Mouse (Mus musculus) brown adipose tissue, adult 24 weeks (tissue): ENCODE results near the gene Hunk. TPM values are rescaled to one million over a fixed set of nuclear protein-coding genes. Genes with fewer than 3 reads are reported as not detected.

Source experiments
- H3K27ac ChIP-seq: fragments of 200-500 bp; replicated peaks from 2 replicates; pipeline ENCODE4 v1.5.1; 2012; ENCODE audit warnings: low read depth, mild to moderate bottlenecking, low read length
- H3K4me1 ChIP-seq: fragments of 200-500 bp; 2 replicates; pipeline ENCODE4 v1.6.1; 2012; ENCODE audit warnings: low read length, mixed read lengths; ENCODE audit not compliant: control insufficient read depth, insufficient read depth, insufficient read length
- H3K4me3 ChIP-seq: fragments of 200-500 bp; 2 replicates; pipeline ENCODE4 v1.5.1; 2012; ENCODE audit warnings: low read depth, mild to moderate bottlenecking, low read length, moderate library complexity; ENCODE audit not compliant: insufficient read depth
- polyA plus RNA-seq: library from polyadenylated mRNA; stranded (reverse); fragments of >200 nt; gene quantifications from 2 replicates; pipeline ENCODE4 v1.2.4, GENCODE M21; 2012; ENCODE audit not compliant: missing spikeins, insufficient read depth, insufficient read length

The Hunk gene
- polyA plus RNA-seq, 1 experiment, result not detected

DNA sequence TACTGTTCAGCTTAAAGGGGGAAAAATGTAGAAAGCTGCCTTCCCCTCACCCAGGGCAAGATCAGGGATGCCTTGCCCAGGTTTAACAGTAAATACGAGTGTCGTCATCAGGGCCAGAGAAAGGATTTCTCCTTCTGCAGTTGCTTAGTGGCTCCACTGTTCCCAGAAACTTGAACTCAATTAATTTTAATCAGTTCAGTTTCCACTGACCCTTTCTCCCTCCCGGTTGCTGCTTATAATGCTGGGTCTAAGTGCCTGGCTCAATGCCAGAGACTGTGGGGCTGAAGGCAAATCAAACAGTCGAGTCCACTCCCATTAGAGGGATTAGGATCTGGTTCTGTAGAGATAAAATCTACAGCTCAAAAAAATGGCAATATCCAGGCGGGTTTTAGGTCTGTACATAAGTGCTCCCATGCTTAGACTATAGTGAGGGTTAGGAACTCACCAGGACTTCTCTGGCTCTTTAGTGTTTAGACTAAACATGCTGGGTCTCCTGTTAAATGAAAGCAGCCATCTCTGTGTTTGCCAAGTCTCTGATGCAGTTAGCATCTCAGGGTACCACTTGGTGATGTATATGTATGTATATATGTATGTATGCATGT lies 106.2 kb downstream of the Hunk start:
- Histone ChIP-seq H3K4me1 (no peaks in the 10 kb centered on the region), H3K4me3 (no peak overlapping the region), H3K27ac (no peak overlapping the region)

DNA sequence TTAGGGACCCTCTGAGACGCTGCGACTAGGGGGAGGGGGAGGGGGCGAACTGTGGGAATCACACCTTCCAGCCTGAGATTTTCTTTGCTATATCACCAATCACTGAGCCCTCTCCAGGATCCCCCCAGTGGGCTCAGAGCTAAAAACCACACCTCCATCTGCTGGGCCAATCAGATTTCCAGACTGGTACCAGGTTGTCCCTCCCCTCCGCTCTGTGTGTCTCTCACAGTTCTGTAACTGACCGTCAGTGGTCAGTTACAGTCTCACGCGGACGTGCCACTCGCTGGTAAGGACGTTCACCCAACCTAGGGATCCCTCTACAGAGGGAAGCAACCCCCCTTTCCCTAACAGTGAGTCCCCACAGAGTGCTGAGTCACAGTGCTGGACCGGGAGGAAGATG lies 111.1 kb downstream of the Hunk start:
- H3K4me1 ChIP-seq, result no peaks in the 10 kb centered on the region
- H3K27ac ChIP-seq, result no peak overlapping the region
- H3K4me3 ChIP-seq, result no peak overlapping the region

DNA sequence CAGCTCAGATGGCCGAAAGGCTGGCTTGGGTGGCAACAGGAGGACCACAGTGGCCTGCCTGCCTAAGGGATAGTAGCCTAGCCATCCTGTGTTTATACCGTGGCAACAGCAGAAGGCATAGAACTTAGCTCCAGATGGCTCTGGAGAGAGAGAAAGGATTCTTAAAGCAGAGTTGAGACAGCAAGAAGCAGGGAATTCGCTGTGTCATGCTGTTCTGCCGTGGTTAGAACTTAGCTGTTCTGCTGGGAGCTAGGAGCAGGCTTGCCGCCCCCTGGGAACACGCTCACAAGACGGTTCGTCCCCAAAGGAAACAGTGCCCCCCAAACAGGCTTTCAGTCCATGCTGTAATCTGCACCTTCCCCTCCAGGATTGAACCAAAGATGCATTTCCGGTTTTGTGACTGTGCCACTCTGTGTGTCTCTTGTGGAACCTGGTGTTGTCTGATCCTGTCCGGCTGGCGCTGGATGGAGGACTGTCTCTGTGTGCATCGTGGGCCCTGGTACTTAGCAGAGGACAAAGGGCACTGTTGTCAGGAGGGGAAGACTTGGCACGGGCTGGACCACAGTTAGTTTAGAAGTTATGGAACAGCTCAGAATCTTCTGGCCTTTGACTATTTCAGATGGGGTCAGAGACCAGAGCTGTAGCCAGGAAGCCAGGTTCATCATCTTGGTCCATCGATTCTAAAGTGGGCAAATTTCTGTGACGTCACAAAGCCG lies 112.1 kb downstream of the Hunk start:
- Histone ChIP-seq H3K27ac (no peak overlapping the region), H3K4me3 (no peak overlapping the region), H3K4me1 (no peaks in the 10 kb centered on the region)

DNA sequence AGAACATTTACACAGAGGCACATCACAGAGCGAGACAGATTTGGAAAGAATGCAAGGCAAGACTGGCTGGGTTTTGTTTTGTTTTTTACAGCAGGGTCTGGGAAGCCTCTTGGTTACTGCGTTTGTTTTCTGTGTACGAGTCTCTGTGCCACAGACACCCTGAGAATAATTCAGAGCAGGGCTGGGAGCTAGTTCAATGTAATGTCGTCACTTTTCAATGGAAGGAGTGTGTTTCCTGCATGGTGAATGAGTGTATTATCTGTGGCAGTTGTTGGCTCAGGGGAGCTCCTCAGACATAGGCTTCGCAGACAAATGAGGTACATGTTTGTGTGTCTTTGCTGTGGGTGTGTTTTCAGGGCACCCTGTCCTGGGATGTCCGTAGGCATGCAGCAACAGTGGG lies 115.0 kb downstream of the Hunk start:
- Histone ChIP-seq H3K27ac (no peak overlapping the region), H3K4me1 (no peaks in the 10 kb centered on the region), H3K4me3 (no peak overlapping the region)

DNA sequence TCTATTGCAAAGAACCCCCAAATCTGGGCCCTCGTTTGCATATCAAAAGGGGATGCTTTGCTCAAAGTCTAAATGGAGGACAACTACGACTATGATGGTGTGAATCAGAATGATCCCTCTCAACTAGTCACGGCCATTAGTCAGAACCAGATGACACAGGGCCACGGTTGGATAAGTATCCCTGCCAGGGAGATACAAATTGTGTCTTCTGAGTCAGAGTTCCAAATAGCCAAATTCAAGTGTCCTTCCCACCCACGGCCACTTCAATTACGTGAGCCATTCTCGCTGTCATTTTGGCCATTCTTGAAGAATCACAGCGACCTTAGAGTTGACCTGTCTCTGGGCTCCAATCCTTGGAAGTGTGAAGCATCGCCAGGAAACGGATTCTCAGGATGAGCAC lies 119.4 kb downstream of the Hunk start:
- H3K4me3 ChIP-seq, result no peak overlapping the region
- no peak overlapping the region for H3K27ac ChIP-seq
- H3K4me1 ChIP-seq, result no peaks in the 10 kb centered on the region

DNA sequence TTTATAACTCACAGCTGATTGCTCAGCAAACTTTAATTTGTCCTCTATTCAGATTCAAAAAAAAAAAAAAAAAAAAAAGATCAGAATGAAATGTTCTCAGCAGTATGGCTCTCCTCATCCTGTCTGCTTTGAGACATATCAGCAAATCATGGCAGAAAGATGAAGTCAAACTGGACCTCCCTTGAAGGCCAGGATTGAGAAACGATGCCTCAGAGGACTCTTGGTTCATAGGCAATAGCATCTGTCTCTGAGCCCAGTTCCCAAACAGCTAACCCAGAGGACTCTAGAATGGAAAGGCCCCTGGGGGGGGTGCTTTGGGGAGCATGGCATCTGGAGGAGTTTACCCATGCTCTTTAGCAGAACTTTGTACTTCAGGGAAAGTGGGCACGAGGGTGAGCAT lies 119.9 kb downstream of the Hunk start:
- no peak overlapping the region for H3K27ac ChIP-seq
- H3K4me1 ChIP-seq, result no peaks in the 10 kb centered on the region
- no peak overlapping the region for H3K4me3 ChIP-seq

DNA sequence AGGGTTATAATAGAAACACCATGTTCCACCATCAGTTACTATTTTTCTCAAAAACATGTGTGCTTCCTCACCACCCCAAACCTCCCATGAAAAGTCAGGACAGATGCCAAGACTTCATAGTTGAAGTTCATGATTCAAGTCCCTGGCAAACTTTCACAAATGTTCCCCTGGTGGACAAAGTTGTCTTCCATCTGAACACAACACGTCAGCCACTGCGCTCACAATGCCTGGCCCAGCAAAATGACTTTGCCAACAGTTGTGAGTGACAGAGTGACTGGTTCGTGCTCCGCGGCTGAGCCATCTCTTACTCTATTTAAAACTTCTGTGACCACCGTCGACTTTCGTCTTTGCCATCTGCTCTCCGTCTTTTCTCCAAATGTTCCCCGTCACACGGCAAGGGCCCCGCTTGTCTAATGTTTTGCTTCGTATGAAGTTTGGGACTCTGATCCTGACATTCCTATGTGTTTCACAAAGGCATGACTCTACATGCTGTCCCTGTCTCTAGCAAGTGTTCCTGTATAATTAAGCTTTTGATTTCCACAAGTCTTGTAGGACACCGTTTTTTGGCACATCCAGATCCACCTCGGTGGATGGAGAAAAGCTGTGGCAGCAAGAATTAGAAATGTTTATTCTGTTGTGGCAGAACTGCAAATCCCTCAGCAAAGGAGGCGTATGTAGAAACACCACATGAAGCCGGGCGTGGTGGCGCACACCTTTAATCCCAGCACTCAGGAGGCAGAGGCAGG lies 125.9 kb downstream of the Hunk start:
- H3K4me3 ChIP-seq, result no peak overlapping the region
- no peak overlapping the region for H3K27ac ChIP-seq
- no peaks in the 10 kb centered on the region for H3K4me1 ChIP-seq

DNA sequence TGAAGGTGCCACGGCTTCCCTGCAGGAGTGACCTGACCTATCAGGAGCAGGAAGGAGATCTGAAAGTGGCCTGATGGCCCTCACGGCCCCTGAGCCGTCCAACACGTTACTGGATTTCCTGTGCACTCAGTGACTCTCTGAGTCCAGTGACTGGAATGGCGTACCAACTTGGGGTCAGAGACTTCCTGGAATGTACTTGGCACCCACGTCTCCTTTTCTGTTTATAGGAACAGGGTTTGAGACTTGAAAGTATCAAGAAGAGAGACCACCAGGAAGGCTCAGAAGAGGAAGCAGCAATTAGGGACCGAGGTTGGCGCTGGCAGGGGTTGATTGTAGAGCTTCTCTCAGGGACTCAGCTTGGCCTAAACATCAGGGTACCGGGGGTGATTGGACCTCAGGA lies 131.2 kb downstream of the Hunk start:
- H3K4me3 ChIP-seq, result no peak overlapping the region
- no peak overlapping the region for H3K27ac ChIP-seq
- no peaks in the 10 kb centered on the region for H3K4me1 ChIP-seq

DNA sequence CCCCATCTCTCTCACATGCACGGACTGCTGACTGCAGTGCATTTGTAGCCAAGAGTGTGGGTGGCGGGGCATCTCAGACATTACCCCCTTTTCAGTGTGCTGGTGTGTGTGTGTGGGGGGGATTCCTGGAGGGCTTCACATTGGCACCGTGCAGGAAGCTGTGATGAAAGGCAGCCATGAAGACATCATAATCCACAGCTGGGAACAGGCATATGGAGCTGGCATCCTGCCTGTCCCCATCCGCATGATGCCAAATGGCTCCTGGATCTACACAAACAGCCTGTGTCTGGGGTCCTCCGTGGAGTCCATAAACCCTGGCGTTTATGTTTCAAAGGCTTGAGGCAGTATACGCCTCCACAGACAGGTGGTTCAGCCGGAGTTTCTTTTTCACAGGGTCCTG lies 132.4 kb downstream of the Hunk start:
- H3K4me3 ChIP-seq, result no peak overlapping the region
- no peaks in the 10 kb centered on the region for H3K4me1 ChIP-seq
- no peak overlapping the region for H3K27ac ChIP-seq

DNA sequence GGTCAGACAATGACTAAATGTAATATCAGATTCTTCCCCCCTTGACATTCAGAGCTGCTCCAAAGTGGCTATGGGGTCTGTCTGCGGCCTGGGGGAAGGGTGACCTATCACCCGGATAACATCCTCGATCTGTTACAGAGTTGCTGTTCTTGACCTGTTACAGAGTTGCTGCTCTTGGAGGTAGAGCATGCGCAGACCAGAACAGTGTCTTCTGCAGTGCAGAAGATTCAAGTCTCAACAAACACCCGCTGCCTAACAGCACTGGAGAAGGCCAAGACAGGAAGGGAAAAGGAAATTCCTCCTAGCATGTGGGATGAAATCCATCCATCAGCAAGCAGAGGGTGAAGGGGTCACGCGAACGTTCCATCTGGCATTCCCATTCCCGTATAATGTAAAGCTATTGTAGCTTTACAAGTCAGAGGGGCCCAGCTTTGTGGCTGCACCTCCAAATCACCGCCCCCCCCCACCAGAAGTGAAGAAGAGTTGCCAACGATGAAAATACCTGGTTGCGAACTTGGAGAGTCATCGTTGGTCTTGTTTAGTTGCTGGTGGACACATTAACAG lies 133.0 kb downstream of the Hunk start:
- no peak overlapping the region for H3K4me3 ChIP-seq
- H3K27ac ChIP-seq, result no peak overlapping the region
- no peaks in the 10 kb centered on the region for H3K4me1 ChIP-seq

DNA sequence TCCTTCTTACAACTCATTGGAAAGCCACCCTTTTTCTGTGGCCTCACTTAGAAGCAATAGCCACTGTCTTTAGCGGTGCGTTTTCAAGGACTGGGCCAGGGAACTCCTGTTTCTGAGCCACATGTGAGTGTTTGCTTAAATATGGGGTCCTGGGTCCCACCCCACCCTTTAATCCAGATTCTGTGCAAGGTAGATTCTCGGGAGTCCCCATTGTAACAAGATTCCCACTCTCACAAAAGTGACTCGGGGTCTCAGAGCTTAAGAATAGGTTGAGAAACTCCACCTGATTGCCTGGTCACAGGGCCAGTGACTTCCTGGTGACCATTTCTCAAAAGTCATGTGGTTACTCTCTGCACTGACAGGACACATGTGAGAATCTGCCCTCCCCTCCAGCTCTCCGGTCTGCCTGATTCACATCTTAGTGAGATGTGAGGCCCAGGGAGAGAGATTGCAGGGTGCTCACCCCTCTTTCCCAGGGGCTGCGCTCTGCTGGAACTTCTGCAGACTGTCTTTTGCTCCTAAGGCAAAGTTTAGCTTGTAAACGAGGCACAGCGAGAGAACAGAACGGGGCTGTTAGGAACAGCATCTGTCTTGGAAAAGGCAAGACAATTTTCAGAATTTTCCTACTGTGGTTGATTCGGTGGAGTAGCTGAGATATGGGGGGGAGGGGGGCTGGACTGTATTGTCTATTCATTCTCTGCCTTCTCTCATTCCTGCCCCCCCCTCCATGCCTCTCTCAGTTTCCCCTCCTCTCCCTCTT lies 135.6 kb downstream of the Hunk start:
- no peaks in the 10 kb centered on the region for H3K4me1 ChIP-seq

DNA sequence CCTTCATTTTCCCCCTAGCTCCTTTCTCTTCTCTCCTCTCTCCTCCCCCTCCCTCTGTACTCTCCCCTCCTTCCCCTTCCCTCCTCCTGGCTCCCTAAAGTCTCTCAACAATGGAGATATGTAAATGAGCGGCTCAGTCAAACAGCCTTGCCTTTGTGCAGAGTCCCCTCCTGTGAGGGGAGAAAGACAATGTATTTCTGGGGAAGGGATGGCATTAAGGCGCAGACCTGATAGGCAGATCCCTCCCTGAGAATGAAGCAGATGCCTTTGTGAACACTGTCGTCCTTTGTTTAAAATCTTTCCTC lies 136.1 kb downstream of the Hunk start:
- no peak overlapping the region for H3K4me3 ChIP-seq
- no peaks in the 10 kb centered on the region for H3K4me1 ChIP-seq
- no peak overlapping the region for H3K27ac ChIP-seq

More for the DNA sequence above, 135.6 kb downstream of the Hunk start:
- Histone ChIP-seq H3K27ac (no peak overlapping the region), H3K4me3 (no peak overlapping the region)

DNA sequence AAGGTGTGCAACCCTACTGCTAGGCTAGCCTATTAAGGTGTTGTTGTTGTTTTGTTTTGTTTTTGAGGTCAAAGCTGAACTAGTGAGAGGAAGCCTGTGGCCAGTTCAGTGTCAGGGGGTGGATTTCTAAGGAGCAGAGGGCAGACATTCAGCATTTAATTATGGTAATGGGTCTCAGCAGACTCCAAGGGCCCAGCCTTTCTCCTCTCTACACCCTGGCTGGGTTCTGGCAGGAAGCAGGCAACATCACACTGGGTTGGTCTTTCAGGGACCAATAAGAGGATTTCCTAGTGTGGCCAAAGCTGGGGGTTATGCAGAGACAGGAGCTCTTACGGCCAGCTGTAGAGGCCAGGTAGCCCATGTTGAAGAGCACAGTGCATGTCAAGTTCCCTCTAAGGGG lies 136.8 kb downstream of the Hunk start:
- no peaks in the 10 kb centered on the region for H3K4me1 ChIP-seq
- no peak overlapping the region for H3K4me3 ChIP-seq
- H3K27ac ChIP-seq, result no peak overlapping the region

DNA sequence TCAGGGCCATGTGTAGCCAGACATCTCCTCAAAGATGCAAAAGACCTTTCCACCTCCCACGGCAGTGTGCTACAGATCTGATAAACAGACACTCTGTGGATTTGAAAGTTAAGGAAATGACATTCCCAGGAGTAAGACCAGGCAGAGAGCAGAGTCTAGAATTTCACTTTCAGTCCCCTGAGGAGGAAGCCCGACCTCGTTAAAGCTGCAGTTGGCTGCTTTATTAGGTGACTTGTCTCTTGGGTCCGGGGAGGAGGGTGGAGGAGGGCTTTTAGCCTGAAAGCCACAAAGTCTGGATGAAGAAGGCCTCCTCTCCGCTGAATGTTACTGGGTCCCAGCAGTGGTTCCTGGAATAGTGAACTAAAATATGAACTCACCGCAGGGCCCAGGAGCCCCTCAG lies 137.6 kb downstream of the Hunk start:
- Histone ChIP-seq H3K4me3 (no peak overlapping the region), H3K27ac (no peak overlapping the region)

DNA sequence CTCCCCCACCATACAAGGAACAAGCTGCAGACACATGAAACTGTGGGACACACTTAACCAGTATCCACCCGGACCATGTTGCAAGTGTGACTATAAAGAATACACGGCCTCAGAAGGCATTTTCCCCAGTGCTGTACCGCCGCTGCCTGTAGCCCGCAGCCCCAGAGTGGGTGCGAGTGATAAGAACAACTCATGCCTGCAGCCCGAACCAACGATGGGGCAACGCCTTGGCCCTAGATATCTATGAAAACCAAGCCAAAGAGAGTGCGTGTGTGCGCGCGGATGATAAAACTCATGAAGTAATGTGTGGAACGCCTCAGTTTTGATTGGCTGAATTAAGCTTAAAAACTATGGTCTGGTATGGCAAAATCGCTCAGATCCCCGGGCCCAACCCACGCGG lies 138.1 kb downstream of the Hunk start:
- Histone ChIP-seq H3K4me1 (no peaks in the 10 kb centered on the region), H3K4me3 (no peak overlapping the region), H3K27ac (no peak overlapping the region)

More for the DNA sequence above, 137.6 kb downstream of the Hunk start:
- no peaks in the 10 kb centered on the region for H3K4me1 ChIP-seq
